Mouse (Mus musculus): ENCODE measurements around the gene Ramp1. TPM values are rescaled to one million over a fixed set of nuclear protein-coding genes. Genes with fewer than 3 reads are reported as not detected.

The Ramp1 gene
- polyA plus RNA-seq (2015; fragmentation: Illumina TruSeq; extraction: RNeasy Lipid Tissue Mini Kit (QIAGEN cat#74804); ENCODE audit: insufficient read depth, low replicate concordance), result 5.8 TPM

GRCm38 (mm10) chr1:91179533-91180173 lies at the start of gene Ramp1:
TSS of gene Ramp1 (plus strand) at chr1:91179822.

DNA sequence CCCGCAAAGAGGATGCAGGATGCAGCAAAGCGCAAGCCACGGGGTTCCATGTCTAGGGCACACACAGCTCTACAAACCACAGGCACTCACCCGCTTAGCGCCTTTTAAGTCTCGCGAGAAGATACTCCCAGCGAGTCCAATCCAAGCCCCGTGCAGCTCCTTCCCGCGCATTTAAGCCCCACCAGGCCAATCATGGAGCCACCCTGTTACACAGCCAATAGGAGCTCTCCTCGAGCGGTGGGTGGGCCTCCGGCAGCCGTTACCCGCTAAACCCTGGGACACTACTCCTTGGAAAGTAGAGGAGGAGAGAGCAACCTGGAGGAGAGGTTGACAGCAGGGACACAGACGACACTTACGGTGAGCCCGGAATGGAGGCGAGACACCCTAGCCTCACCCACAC lies 34.8 kb upstream of the Ramp1 start, which contains the start of gene Rbm44:
Rbm44 (plus strand) TSS at position 277 of the 400 bp plus-strand sequence.

DNA sequence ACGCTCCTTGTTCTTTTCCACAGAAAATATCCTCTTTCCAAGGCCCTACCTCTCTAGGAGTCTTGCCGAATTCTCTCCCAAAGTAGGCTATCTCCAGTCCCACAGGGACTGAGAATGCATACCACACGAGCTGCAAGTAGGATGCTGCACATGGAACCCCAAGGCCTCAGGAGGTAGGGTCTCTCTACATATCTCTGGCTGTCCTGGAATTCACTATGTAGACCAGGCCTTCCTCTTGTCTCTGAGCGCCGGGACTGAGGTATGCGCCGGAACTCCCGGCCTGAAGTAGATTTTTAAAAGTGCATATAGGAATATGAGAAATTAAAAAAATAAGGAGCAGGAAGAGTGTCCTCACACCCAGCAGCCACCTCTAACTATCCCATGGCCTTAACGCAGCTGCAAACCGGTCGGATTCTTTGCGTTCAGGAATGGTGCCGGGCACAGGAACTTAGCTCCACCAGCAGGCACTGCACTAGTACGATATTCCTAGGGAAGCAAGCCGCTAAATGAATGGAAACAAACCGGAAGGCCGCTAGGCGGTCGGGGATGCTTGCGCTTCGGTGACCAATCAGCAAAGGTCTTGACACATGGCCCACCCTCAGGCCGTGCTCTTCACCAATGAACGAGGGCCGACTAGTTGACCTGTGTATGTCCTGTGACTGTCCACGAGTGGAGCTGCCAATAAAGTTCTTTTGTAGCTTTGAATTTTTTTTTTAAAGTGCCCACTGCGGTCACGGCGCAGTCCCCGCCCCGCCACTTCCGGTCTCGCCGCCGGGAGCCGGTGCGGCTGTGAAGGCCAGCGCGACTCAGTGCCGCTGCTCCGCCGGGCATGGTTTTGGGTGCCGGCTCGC lies 70.2 kb downstream of the Ramp1 start, which contains the start of gene Ube2f:
Ube2f (plus strand) TSS at position 741 of the 851 bp plus-strand sequence.

Other genes with a start within 250 kb of the Ramp1 start
- not detected for gene Prlh, start 226.7 kb upstream of the Ramp1 start, polyA plus RNA-seq (2015; fragmentation: Illumina TruSeq; extraction: RNeasy Lipid Tissue Mini Kit (QIAGEN cat#74804); ENCODE audit: insufficient read depth, low replicate concordance)
- not detected for gene Rab17, start 210.2 kb upstream of the Ramp1 start, polyA plus RNA-seq (2015; fragmentation: Illumina TruSeq; extraction: RNeasy Lipid Tissue Mini Kit (QIAGEN cat#74804); ENCODE audit: insufficient read depth, low replicate concordance)
- gene Lrrfip1, start 181.1 kb upstream of the Ramp1 start, polyA plus RNA-seq (2015; fragmentation: Illumina TruSeq; extraction: RNeasy Lipid Tissue Mini Kit (QIAGEN cat#74804); ENCODE audit: insufficient read depth, low replicate concordance), result 136 TPM
- 1.6 TPM for gene Rbm44, start 34.7 kb upstream of the Ramp1 start, polyA plus RNA-seq (2015; fragmentation: Illumina TruSeq; extraction: RNeasy Lipid Tissue Mini Kit (QIAGEN cat#74804); ENCODE audit: insufficient read depth, low replicate concordance)
- gene Ube2f, start 70.5 kb downstream of the Ramp1 start, polyA plus RNA-seq (2015; fragmentation: Illumina TruSeq; extraction: RNeasy Lipid Tissue Mini Kit (QIAGEN cat#74804); ENCODE audit: insufficient read depth, low replicate concordance), result 101 TPM
- gene Scly, start 118.5 kb downstream of the Ramp1 start, polyA plus RNA-seq (2015; fragmentation: Illumina TruSeq; extraction: RNeasy Lipid Tissue Mini Kit (QIAGEN cat#74804); ENCODE audit: insufficient read depth, low replicate concordance), result 22.0 TPM
- 0.04 TPM for gene Espnl, start 142.3 kb downstream of the Ramp1 start, polyA plus RNA-seq (2015; fragmentation: Illumina TruSeq; extraction: RNeasy Lipid Tissue Mini Kit (QIAGEN cat#74804); ENCODE audit: insufficient read depth, low replicate concordance)
- 0.23 TPM for gene Klhl30, start 171.2 kb downstream of the Ramp1 start, polyA plus RNA-seq (2015; fragmentation: Illumina TruSeq; extraction: RNeasy Lipid Tissue Mini Kit (QIAGEN cat#74804); ENCODE audit: insufficient read depth, low replicate concordance)
- 0.28 TPM for gene Erfe, start 186.6 kb downstream of the Ramp1 start, polyA plus RNA-seq (2015; fragmentation: Illumina TruSeq; extraction: RNeasy Lipid Tissue Mini Kit (QIAGEN cat#74804); ENCODE audit: insufficient read depth, low replicate concordance)
- 132 TPM for gene Ilkap, start 219.0 kb downstream of the Ramp1 start, polyA plus RNA-seq (2015; fragmentation: Illumina TruSeq; extraction: RNeasy Lipid Tissue Mini Kit (QIAGEN cat#74804); ENCODE audit: insufficient read depth, low replicate concordance)
- gene Hes6, start 234.2 kb downstream of the Ramp1 start, polyA plus RNA-seq (2015; fragmentation: Illumina TruSeq; extraction: RNeasy Lipid Tissue Mini Kit (QIAGEN cat#74804); ENCODE audit: insufficient read depth, low replicate concordance), result 15.8 TPM

Measured in spleen, adult 10 weeks (tissue).